11 mouse cellular contexts compared by ENCODE assay signal in the genomic region with DNA sequence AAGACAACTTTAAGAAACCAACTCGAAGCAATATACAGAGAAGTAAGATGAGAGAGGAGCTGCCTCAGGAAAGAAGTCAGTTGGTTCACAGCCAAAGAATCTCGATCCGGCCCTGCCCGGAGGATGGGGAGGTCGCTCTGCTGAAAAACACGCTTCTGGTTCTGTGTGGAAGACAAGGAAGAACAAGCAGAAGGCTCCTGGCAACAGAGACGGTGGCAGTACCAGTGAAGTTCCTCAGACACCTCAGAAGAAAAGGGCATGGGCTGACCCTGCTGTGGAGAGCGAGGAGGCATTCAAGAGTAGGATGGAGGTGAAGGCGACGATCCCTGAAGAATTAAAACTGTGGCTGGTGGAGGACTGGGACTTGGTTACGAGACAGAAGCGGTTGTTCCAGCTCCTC.
A peak's percentile ranks its signal among the peaks of the same experiment; 100 is the strongest.
DNase-seq lines count a peak whose midpoint lies in the region.
"Had no signal": no experiment of that assay in that cellular context is flagged by ENCODE, and none has a peak within 500 bp of the region (broad histone marks: within the 10 kb centered on the region; RNA-seq: fewer than 3 reads in every experiment).

No protein-coding gene starts in this region.

- no peak overlapping the region for H3K27ac ChIP-seq in heart, embryonic 10.5 days
- H3K27ac ChIP-seq: forebrain, embryonic 13.5 days; liver, embryonic 12.5 days had no signal

- no peak overlapping the region for H3K4me3 ChIP-seq in heart, embryonic 10.5 days
- H3K4me3 ChIP-seq: forebrain, embryonic 13.5 days; liver, embryonic 12.5 days had no signal

- no peaks in the 10 kb centered on the region for H3K36me3 ChIP-seq in heart, embryonic 10.5 days
- H3K36me3 ChIP-seq: liver, embryonic 12.5 days had no signal

- H3K27me3 ChIP-seq in heart, embryonic 10.5 days (ENCODE audit: insufficient read depth, poor library complexity, severe bottlenecking), result no peaks in the 10 kb centered on the region
- H3K27me3 ChIP-seq: forebrain, embryonic 13.5 days; liver, embryonic 12.5 days had no signal

- DNase-seq in heart, adult 8-10 months (ENCODE audit: low spot score), result peak; percentile 39
- no peak for DNase-seq in heart, embryonic 10.5 days (ENCODE audit: low spot score)
- peak; percentile 36 for DNase-seq in lung, postnatal 14 days
- no peak for DNase-seq in lung, adult 18-20 months
- peak; percentile 14 for DNase-seq in gastrocnemius, postnatal 25 days
- DNase-seq in heart, postnatal 4 days, result peak; percentile 36
- no peak for DNase-seq in Muller cell, postnatal 12 days (ENCODE audit: inconsistent ontology term)
- DNase-seq: lung, postnatal 36 days; thymus, adult 2 months had no signal

- H3K4me1 ChIP-seq in heart, embryonic 10.5 days, result 0 out of 2 replicates have a peak, but pooled peaks cover 4% of the 10 kb centered on the region
- H3K4me1 ChIP-seq: forebrain, embryonic 13.5 days; liver, embryonic 12.5 days had no signal

- no peaks in the 10 kb centered on the region for H3K9me3 ChIP-seq in heart, embryonic 10.5 days
- H3K9me3 ChIP-seq: forebrain, embryonic 13.5 days; liver, embryonic 12.5 days had no signal

- 82% methylated on average over 12 of the region's 12 CpGs for WGBS in heart, embryonic 10.5 days

Comparison
In these comparisons a context has a peak if more than half of its experiments do, and no peak if none do; other contexts are left out.
1. DNase-seq: peak in heart, adult 8-10 months (single experiment), lung, postnatal 14 days (single experiment), gastrocnemius, postnatal 25 days (single experiment) and heart, postnatal 4 days (single experiment); none in heart, embryonic 10.5 days (single experiment), lung, adult 18-20 months (0 of 2) and Muller cell, postnatal 12 days (single experiment).